Mouse (Mus musculus) CH12.LX (cell line): ENCODE data around the gene Etl4.

ENCODE experiments used
- CTCF ChIP-seq, 2 experiments: IDR thresholded peaks in 1 of 2; conservative IDR thresholded peaks in 1 of 2; 2 replicates each; pipeline ENCODE4 v1.5.1; 2011 to 2012; ENCODE audit warnings: low read depth in 2 of 2, low read length in 2 of 2, improper control_type of control experiment in 1 of 2, inconsistent platforms in 1 of 2, mild to moderate bottlenecking in 1 of 2, moderate library complexity in 1 of 2
- ELF1 ChIP-seq: IDR thresholded peaks from 2 replicates; pipeline ENCODE4 v1.6.1; 2014; ENCODE audit warnings: low read depth, mild to moderate bottlenecking, inconsistent platforms, low read length, improper control_type of control experiment
- JUND ChIP-seq: conservative IDR thresholded peaks from 2 replicates; pipeline ENCODE4 v1.6.1; 2011; ENCODE audit warnings: low read depth, low read length, improper control_type of control experiment
- MAFK ChIP-seq: IDR thresholded peaks from 2 replicates; pipeline ENCODE4 v1.6.1; 2011; ENCODE audit warnings: low read length, improper control_type of control experiment; ENCODE audit not compliant: insufficient replicate concordance
- MAX ChIP-seq: IDR thresholded peaks from 2 replicates; pipeline ENCODE4 v1.6.1; 2011; ENCODE audit warnings: low read length, improper control_type of control experiment
- POLR2A ChIP-seq: IDR thresholded peaks from 2 replicates; pipeline ENCODE4 v1.6.1; 2011; ENCODE audit warnings: low read depth, mild to moderate bottlenecking, improper control_type of control experiment, low read length
- SIN3A ChIP-seq: IDR thresholded peaks from 2 replicates; pipeline ENCODE4 v1.6.1; 2012; ENCODE audit warnings: low read length, improper control_type of control experiment, inconsistent platforms
- TBP ChIP-seq: conservative IDR thresholded peaks from 2 replicates; pipeline ENCODE4 v1.6.1; 2011; ENCODE audit warnings: low read depth, low read length, improper control_type of control experiment
- TCF12 ChIP-seq: IDR thresholded peaks from 2 replicates; pipeline ENCODE4 v1.6.1; 2014; ENCODE audit warnings: low read depth, mild to moderate bottlenecking, inconsistent platforms, low read length, improper control_type of control experiment
- UBTF ChIP-seq: IDR thresholded peaks from 2 replicates; pipeline ENCODE4 v1.6.1; 2012; ENCODE audit warnings: low read depth, mild to moderate bottlenecking, inconsistent platforms, low read length, improper control_type of control experiment, moderate library complexity
- ZMIZ1 ChIP-seq: IDR thresholded peaks from 2 replicates; pipeline ENCODE4 v1.6.1; 2012; ENCODE audit warnings: low read depth, mild to moderate bottlenecking, inconsistent platforms, low read length, improper control_type of control experiment

DNA sequence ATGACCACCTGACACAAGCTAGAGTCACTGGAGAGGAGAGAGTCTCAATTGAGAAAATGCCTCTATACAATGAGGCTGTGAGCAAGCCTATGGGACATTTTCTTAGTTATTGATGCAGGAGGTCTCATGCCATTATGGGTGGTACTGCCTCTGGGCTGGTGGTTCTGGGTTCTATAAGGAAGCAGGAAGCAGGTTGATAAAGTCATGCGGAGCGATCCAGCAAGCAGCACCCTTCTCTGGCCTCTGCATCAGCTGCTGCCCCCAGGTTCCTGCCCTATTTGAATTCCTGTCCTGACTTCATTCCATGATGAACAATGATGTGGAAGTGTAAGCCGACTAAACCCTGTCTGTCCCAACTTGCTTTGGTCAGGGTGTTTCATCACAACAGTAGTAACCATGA lies 753.1 kb downstream of the Etl4 start:
- TF ChIP-seq MAFK, result no peak
- TF ChIP-seq TCF12, result no peak
- TF ChIP-seq ZMIZ1, result no peak
- no peak for TF ChIP-seq CTCF (conservative IDR thresholded peaks at IDR 0.05 in 1 of 2, IDR thresholded peaks at IDR 0.05 in 1 of 2; ENCODE audit: low read depth in 2 of 2, low read length in 2 of 2)
- no peak for TF ChIP-seq POLR2A
- no peak for TF ChIP-seq SIN3A
- TF ChIP-seq ELF1, result no peak
- TF ChIP-seq JUND, result no peak
- no peak for TF ChIP-seq UBTF
- no peak for TF ChIP-seq MAX
- TF ChIP-seq TBP, result no peak
